Mouse (Mus musculus): ENCODE results near the gene Adamtsl3.

DNA sequence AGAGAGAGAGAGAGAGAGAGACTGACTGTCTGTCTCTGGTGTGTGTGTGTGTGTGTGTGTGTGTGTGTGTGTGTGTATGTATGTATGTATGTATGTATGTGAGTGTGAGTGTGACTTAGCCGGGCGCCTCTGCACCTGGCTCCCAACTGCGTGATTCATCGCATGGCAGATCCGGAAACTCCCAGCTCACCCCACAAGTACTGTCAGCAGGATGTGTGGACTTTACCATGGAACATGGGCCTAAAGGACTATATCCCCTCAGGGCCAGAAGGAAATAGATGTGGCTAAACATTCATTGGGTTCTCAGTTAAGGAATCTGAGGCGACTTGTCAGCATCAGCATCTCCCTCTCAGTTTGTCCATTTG, 313.6 kb downstream of the Adamtsl3 start:
- TF ChIP-seq CTCF (IDR thresholded peaks at IDR 0.05; ENCODE audit: control insufficient read depth, insufficient read depth, insufficient replicate concordance, low read depth, low read length), result no peak
- no peak for TF ChIP-seq POLR2A (IDR thresholded peaks at IDR 0.05; ENCODE audit: control insufficient read depth, low read depth, low read length)

Data from testis, adult 2 months (tissue).